Comparison of ENCODE assay signal across 8 mouse cellular contexts in genomic region chr8:106415182-106415971, GRCm38 (mm10). TPM values are rescaled to one million over a fixed set of nuclear protein-coding genes. Genes with fewer than 3 reads are reported as not detected.
DNase-seq lines count a peak whose midpoint lies in the region; ATAC-seq and TF ChIP-seq lines count a peak whose summit lies in the region.

Gene Zfp90 (plus strand): TSS chr8:106415327.

- peaks cover 14% of the 10 kb centered on the region for H3K4me1 ChIP-seq in heart, embryonic 12.5 days (replicated peaks)
- H3K4me1 ChIP-seq in kidney, postnatal 0 days (replicated peaks; ENCODE audit: insufficient read depth, low read length), result peaks cover 8% of the 10 kb centered on the region
- H3K4me1 ChIP-seq in liver, embryonic 11.5 days (replicated peaks; ENCODE audit: control insufficient read depth, insufficient read depth, low read length), result peaks cover 2% of the 10 kb centered on the region; the same call in 1 of the 2 replicates
- 0 out of 2 replicates have a peak, but pooled peaks cover 4% of the 10 kb centered on the region for H3K4me1 ChIP-seq in stomach, embryonic 14.5 days (ENCODE audit: control insufficient read depth, insufficient read depth, low read length)

- H3K9me3 ChIP-seq in heart, embryonic 12.5 days (replicated peaks), result no peaks in the 10 kb centered on the region
- H3K9me3 ChIP-seq in kidney, postnatal 0 days (replicated peaks; ENCODE audit: low read length), result no peaks in the 10 kb centered on the region
- H3K9me3 ChIP-seq in liver, embryonic 11.5 days (ENCODE audit: control insufficient read depth, low read length), result 0 out of 2 replicates have a peak, but pooled peaks cover 2% of the 10 kb centered on the region
- no peaks in the 10 kb centered on the region; the same call in 1 of the 2 replicates for H3K9me3 ChIP-seq in stomach, embryonic 14.5 days (ENCODE audit: control insufficient read depth, low read depth, low read length)

- peak; percentile 90 to 92 for DNase-seq in B cell, adult 2 months
- peak; percentile 97 for DNase-seq in brain, adult 2 months (ENCODE audit: low read depth, low spot score)
- DNase-seq in kidney, postnatal 0 days (ENCODE audit: low spot score), result peak; percentile 99
- peak; percentile 92 for DNase-seq in liver, embryonic 11.5 days (ENCODE audit: low spot score)
- peak; percentile 88 for DNase-seq in naive thymus-derived CD4-positive, alpha-beta T cell, adult 2 months (ENCODE audit: low read depth)

- H3K27me3 ChIP-seq in heart, embryonic 12.5 days (replicated peaks), result no peaks in the 10 kb centered on the region
- H3K27me3 ChIP-seq in kidney, postnatal 0 days (ENCODE audit: insufficient read depth, low read length), result no peaks in the 10 kb centered on the region
- no peaks in the 10 kb centered on the region for H3K27me3 ChIP-seq in liver, embryonic 11.5 days (replicated peaks; ENCODE audit: control insufficient read depth, insufficient read depth, low read length)
- H3K27me3 ChIP-seq in stomach, embryonic 14.5 days (ENCODE audit: control insufficient read depth, insufficient read depth, low read length), result no peaks in the 10 kb centered on the region

- peak; percentile 95 for TF ChIP-seq CTCF in kidney, postnatal 0 days (IDR thresholded peaks at IDR 0.05; ENCODE audit: low read depth)

- under 1% methylated on average over 46 of the region's 46 CpGs for WGBS in heart, embryonic 12.5 days
- under 1% methylated on average over 46 of the region's 46 CpGs for whole genome bisulfite sequencing in kidney, postnatal 0 days
- WGBS in liver, embryonic 11.5 days, result under 1% methylated on average over 46 of the region's 46 CpGs
- WGBS in stomach, embryonic 14.5 days, result under 1% methylated on average over 46 of the region's 46 CpGs

- H3K9ac ChIP-seq in heart, embryonic 12.5 days, result peak within 1 kb of the TSS; percentile 84
- peak within 1 kb of the TSS; percentile 80 for H3K9ac ChIP-seq in kidney, postnatal 0 days (ENCODE audit: low read depth, low read length)
- peak within 1 kb of the TSS; percentile 72 for H3K9ac ChIP-seq in liver, embryonic 11.5 days (ENCODE audit: low read depth, low read length)
- peak within 1 kb of the TSS; percentile 60 for H3K9ac ChIP-seq in stomach, embryonic 14.5 days (replicated peaks; ENCODE audit: low read depth, low read length)

- ATAC-seq in erythroblast, adult 5-6 weeks (replicated peaks; ENCODE audit: low FRiP score, poor library complexity, severe bottlenecking), result peak; percentile 88
- ATAC-seq in heart, embryonic 12.5 days (ENCODE audit: insufficient number of reproducible peaks, low FRiP score), result peak; percentile 94
- ATAC-seq in kidney, postnatal 0 days (replicated peaks; ENCODE audit: low FRiP score, low read depth), result peak; percentile 94
- ATAC-seq in liver, embryonic 11.5 days (replicated peaks; ENCODE audit: low FRiP score), result peak; percentile 93
- peak; percentile 96 for ATAC-seq in stomach, embryonic 14.5 days (ENCODE audit: insufficient number of reproducible peaks, insufficient read depth, low FRiP score, low read depth)

- H3K4me2 ChIP-seq in heart, embryonic 12.5 days, result peak within 1 kb of the TSS; percentile 79
- H3K4me2 ChIP-seq in kidney, postnatal 0 days (ENCODE audit: low read length), result peak within 1 kb of the TSS; percentile 72
- peak within 1 kb of the TSS; percentile 78 for H3K4me2 ChIP-seq in liver, embryonic 11.5 days
- H3K4me2 ChIP-seq in stomach, embryonic 14.5 days (replicated peaks; ENCODE audit: low read depth, low read length), result peak within 1 kb of the TSS; percentile 69

- peak within 1 kb of the TSS; percentile 71 for H3K4me3 ChIP-seq in heart, embryonic 12.5 days
- H3K4me3 ChIP-seq in kidney, postnatal 0 days (replicated peaks; ENCODE audit: low read depth, low read length), result peak within 1 kb of the TSS; percentile 54
- H3K4me3 ChIP-seq in liver, embryonic 11.5 days (ENCODE audit: low read depth, low read length), result peak within 1 kb of the TSS; percentile 76
- peak within 1 kb of the TSS; percentile 81 for H3K4me3 ChIP-seq in stomach, embryonic 14.5 days (ENCODE audit: low read depth, low read length)

- H3K36me3 ChIP-seq in heart, embryonic 12.5 days, result peaks cover 32% of the 10 kb centered on the region
- H3K36me3 ChIP-seq in kidney, postnatal 0 days (ENCODE audit: insufficient read depth, low read length), result peaks cover 19% of the 10 kb centered on the region
- peaks cover 16% of the 10 kb centered on the region for H3K36me3 ChIP-seq in liver, embryonic 11.5 days (ENCODE audit: control insufficient read depth, insufficient read depth, low read length)
- H3K36me3 ChIP-seq in stomach, embryonic 14.5 days (ENCODE audit: control insufficient read depth, insufficient read depth, low read length), result peaks cover 26% of the 10 kb centered on the region

- H3K27ac ChIP-seq in heart, embryonic 12.5 days (ENCODE audit: poor library complexity, severe bottlenecking), result peak within 1 kb of the TSS; percentile 95
- H3K27ac ChIP-seq in kidney, postnatal 0 days, result peak within 1 kb of the TSS; percentile 95
- peak within 1 kb of the TSS; percentile 83 for H3K27ac ChIP-seq in liver, embryonic 11.5 days (ENCODE audit: low read depth, low read length)
- peak within 1 kb of the TSS; percentile 93 for H3K27ac ChIP-seq in stomach, embryonic 14.5 days (ENCODE audit: low read length)

RNA-seq across cellular contexts. Expression of gene Zfp90, which starts in this region (rescaled TPM):
- 0.19 and 2.1 TPM in 2 replicates for total RNA-seq in erythroblast, adult 5-6 weeks (2015; ENCODE audit: low replicate concordance)
- 0.94 and 0.98 TPM in 2 replicates for total RNA-seq in erythroblast, adult 5-6 weeks (2017; ENCODE audit: low replicate concordance)
- polyA plus RNA-seq in heart, embryonic 12.5 days (2016; fragmentation: Nextera tagmentation; extraction: Ambion mirVana), result 13.8 and 14.1 TPM in 2 replicates
- 14.1 and 15.2 TPM in 2 replicates for polyA plus RNA-seq in kidney, postnatal 0 days (2015; fragmentation: Nextera tagmentation; extraction: Ambion mirVana)
- 7.9 and 9.2 TPM in 2 replicates for polyA plus RNA-seq in liver, embryonic 11.5 days (2014; fragmentation: Nextera tagmentation; extraction: Ambion mirVana)
- polyA plus RNA-seq in stomach, embryonic 14.5 days (2014; fragmentation: Nextera tagmentation; extraction: Ambion mirVana), result 23.8 and 25.4 TPM in 2 replicates

Comparison
In these comparisons a context has a peak if more than half of its experiments do, and no peak if none do; other contexts are left out.
1. Peak in every context shown above with its lines: DNase-seq, ATAC-seq, H3K4me3 ChIP-seq and H3K27ac ChIP-seq.